Mouse (Mus musculus) cerebellum, adult 11-12 months (tissue): ENCODE measurements around the gene Best3.

ENCODE experiments used
- DNase-seq: peaks from one replicate; pipeline ENCODE4 v3.0.0; 2022

Gene Best3

GRCm38 (mm10) chr10:116980273-116980672 is 5.8 kb upstream of the Best3 start:
- DNase-seq, result no peak

GRCm38 (mm10) chr10:116980888-116981287 is 5.2 kb upstream of the Best3 start:
- no peak for DNase-seq

- no peak for DNase-seq
Observed at GRCm38 (mm10) chr10:116982526-116982925, 3.6 kb upstream of the Best3 start.

- DNase-seq, result no peak
Observed at GRCm38 (mm10) chr10:116984836-116985235, 1.3 kb upstream of the Best3 start.

- no peak for DNase-seq
Observed at GRCm38 (mm10) chr10:116993971-116994370, 7.9 kb downstream of the Best3 start.

GRCm38 (mm10) chr10:116995162-116995561 is 9.0 kb downstream of the Best3 start:
- DNase-seq, result no peak

- DNase-seq, result no peak
Observed at GRCm38 (mm10) chr10:116995584-116996235, 9.6 kb downstream of the Best3 start.

GRCm38 (mm10) chr10:116996236-116996600 is 10.1 kb downstream of the Best3 start:
- DNase-seq, result no peak

GRCm38 (mm10) chr10:116998716-116999455 is 12.8 kb downstream of the Best3 start:
- DNase-seq, result no peak

GRCm38 (mm10) chr10:117000975-117001374 is 14.9 kb downstream of the Best3 start:
- DNase-seq, result no peak

GRCm38 (mm10) chr10:117004695-117005094 is 18.6 kb downstream of the Best3 start:
- DNase-seq, result no peak

GRCm38 (mm10) chr10:117005707-117006464 is 19.8 kb downstream of the Best3 start:
- no peak for DNase-seq

- DNase-seq, result no peak
Observed at GRCm38 (mm10) chr10:117009691-117010090, 23.6 kb downstream of the Best3 start.

GRCm38 (mm10) chr10:117011047-117011446 is 24.9 kb downstream of the Best3 start:
- no peak for DNase-seq

- no peak for DNase-seq
Observed at GRCm38 (mm10) chr10:117013689-117014390, 27.7 kb downstream of the Best3 start.

GRCm38 (mm10) chr10:117014565-117014964 is 28.5 kb downstream of the Best3 start:
- no peak for DNase-seq

- no peak for DNase-seq
Observed at GRCm38 (mm10) chr10:117018281-117018840, 32.2 kb downstream of the Best3 start.

GRCm38 (mm10) chr10:117021020-117021754 is 35.1 kb downstream of the Best3 start:
- DNase-seq, result no peak

- no peak for DNase-seq
Observed at GRCm38 (mm10) chr10:117023693-117024092, 37.6 kb downstream of the Best3 start.

GRCm38 (mm10) chr10:117025776-117026175 is 39.7 kb downstream of the Best3 start:
- peak; percentile 12 for DNase-seq

- DNase-seq, result no peak
Observed at GRCm38 (mm10) chr10:117026176-117026575, 40.1 kb downstream of the Best3 start.

- DNase-seq, result no peak
Observed at GRCm38 (mm10) chr10:117031160-117031559, 45.0 kb downstream of the Best3 start.
